Mouse (Mus musculus) adrenal gland, postnatal 25 days (tissue): ENCODE measurements around the gene Spindoc. TPM values are rescaled to one million over a fixed set of nuclear protein-coding genes. Genes with fewer than 3 reads are reported as not detected.

Experiments used
- DNase-seq: peaks from one replicate; pipeline ENCODE4 v3.0.0; 2021; ENCODE audit warnings: mixed read lengths
- microRNA-seq, 2 experiments: library from miRNA; unstranded; fragments of <30 nt; microRNA quantifications; one replicate each; pipeline ENCODE4 v1.2.0; 2021
- total RNA-seq: library from RNA; stranded (reverse); gene quantifications from 2 replicates; pipeline ENCODE4 v1.2.3, GENCODE M21; 2021

Spindoc gene
- total RNA-seq, 1 experiment from 2014 or later = 20.9 TPM

GRCm38 (mm10) chr19:7335656-7336055 lies 47.1 kb downstream of the Spindoc start:
- no peak for DNase-seq

- DNase-seq = no peak
Observed at GRCm38 (mm10) chr19:7334049-7334448, 48.7 kb downstream of the Spindoc start.

- no peak for DNase-seq
Observed at GRCm38 (mm10) chr19:7321391-7321790, 61.4 kb downstream of the Spindoc start.

- no peak for DNase-seq
Observed at GRCm38 (mm10) chr19:7320181-7320580, 62.6 kb downstream of the Spindoc start.

- no peak for DNase-seq
Observed at GRCm38 (mm10) chr19:7317716-7318115, 65.1 kb downstream of the Spindoc start.

- DNase-seq = no peak
Observed at GRCm38 (mm10) chr19:7316822-7317221, 66.0 kb downstream of the Spindoc start.

GRCm38 (mm10) chr19:7315587-7315984 lies 67.2 kb downstream of the Spindoc start:
- no peak for DNase-seq

- DNase-seq = peak; percentile 57
Observed at GRCm38 (mm10) chr19:7314976-7315586, 67.7 kb downstream of the Spindoc start.

- no peak for DNase-seq
Observed at GRCm38 (mm10) chr19:7313660-7314059, 69.1 kb downstream of the Spindoc start.

GRCm38 (mm10) chr19:7311306-7311705 lies 71.5 kb downstream of the Spindoc start:
- no peak for DNase-seq

- DNase-seq = peak; percentile 41
Observed at GRCm38 (mm10) chr19:7310704-7311103, 72.1 kb downstream of the Spindoc start.

- DNase-seq = no peak
Observed at GRCm38 (mm10) chr19:7309738-7310330, 73.0 kb downstream of the Spindoc start.

- DNase-seq = no peak
Observed at GRCm38 (mm10) chr19:7307995-7308770, 74.6 kb downstream of the Spindoc start.

- no peak for DNase-seq
Observed at GRCm38 (mm10) chr19:7306968-7307367, 75.8 kb downstream of the Spindoc start.

- DNase-seq = no peak
Observed at GRCm38 (mm10) chr19:7305380-7306310, 77.1 kb downstream of the Spindoc start.

- no peak for DNase-seq
Observed at GRCm38 (mm10) chr19:7304801-7305200, 78.0 kb downstream of the Spindoc start.

Small RNA genes lying within 50 kb of the gene (microRNA-seq; reads per million reads assigned to microRNA genes)
- gene Mir6991 = 0 to 0.34 reads per million in 2 experiments

Other genes with a start within 250 kb of the Spindoc start
- gene Otub1, start 176.7 kb downstream of the Spindoc start, total RNA-seq = 102 and 132 TPM in 2 replicates
- 781 and 926 TPM in 2 replicates for gene Cox8a, start 165.4 kb downstream of the Spindoc start, total RNA-seq
- gene Naa40, start 141.8 kb downstream of the Spindoc start, total RNA-seq = 33.1 and 34.2 TPM in 2 replicates
- 5.6 and 6.0 TPM in 2 replicates for gene Rcor2, start 115.7 kb downstream of the Spindoc start, total RNA-seq
- 85.5 and 96.0 TPM in 2 replicates for gene Mark2, start 41.1 kb downstream of the Spindoc start, total RNA-seq
- gene 2700081O15Rik, start 34.6 kb upstream of the Spindoc start, total RNA-seq = 30.7 and 33.6 TPM in 2 replicates
- gene Rtn3, start 100.3 kb upstream of the Spindoc start, total RNA-seq = 131 TPM in 2 replicates
- gene Atl3, start 111.0 kb upstream of the Spindoc start, total RNA-seq = 114 and 171 TPM in 2 replicates
- gene Pla2g16, start 174.5 kb upstream of the Spindoc start, total RNA-seq = 29.8 and 41.6 TPM in 2 replicates
- 14.1 and 16.8 TPM in 2 replicates for gene Lgals12, start 224.2 kb upstream of the Spindoc start, total RNA-seq
- not detected in 2 replicates for gene Hrasls5, start 229.5 kb upstream of the Spindoc start, total RNA-seq